In the genomic region with DNA sequence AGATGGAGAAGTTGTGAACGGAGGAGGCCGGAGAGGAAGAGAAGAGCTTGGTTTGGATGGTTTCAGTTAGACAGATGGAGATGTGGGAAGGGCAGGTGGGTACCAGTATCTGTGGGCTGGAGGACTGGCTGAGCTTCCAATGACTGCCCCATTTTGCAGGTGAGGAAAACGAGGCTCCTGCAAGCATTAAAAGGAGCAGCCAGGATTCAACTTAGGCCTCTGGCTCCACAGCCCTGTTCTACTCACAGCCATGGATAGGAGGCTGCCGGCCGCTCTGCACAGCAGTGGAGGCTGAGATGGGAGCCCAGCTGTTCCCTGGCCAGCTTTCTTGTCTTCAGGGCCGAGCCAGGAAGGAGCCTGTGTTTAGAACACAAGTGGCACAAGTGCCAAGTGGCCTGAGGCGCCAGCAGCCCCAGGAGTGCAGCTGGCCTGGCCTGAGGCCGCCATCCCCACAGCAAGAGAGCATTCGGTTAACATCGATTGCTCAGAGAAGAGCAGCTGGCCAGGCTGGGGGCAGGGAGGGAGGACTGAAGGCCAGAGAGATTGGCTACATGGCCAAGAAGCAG, we compare ENCODE assay signal across 9 mouse cellular contexts.
A peak's percentile ranks its signal among the peaks of the same experiment; 100 is the strongest.
DNase-seq lines count a peak whose midpoint lies in the region; ATAC-seq and TF ChIP-seq lines count a peak whose summit lies in the region.
"Had no signal": no experiment of that assay in that cellular context is flagged by ENCODE, and none has a peak within 500 bp of the region (broad histone marks: within the 10 kb centered on the region; RNA-seq: fewer than 3 reads in every experiment).

No protein-coding gene starts in this region.

- no peak overlapping the region for H3K4me3 ChIP-seq in heart, embryonic 11.5 days (ENCODE audit: low read depth, low read length)
- no peak overlapping the region for H3K4me3 ChIP-seq in heart, embryonic 12.5 days
- H3K4me3 ChIP-seq in kidney, adult 2 months (ENCODE audit: insufficient read depth, low read depth, low read length) = no peak overlapping the region

- H3K9ac ChIP-seq in heart, embryonic 11.5 days (ENCODE audit: low read depth, low read length) = no peak overlapping the region
- H3K9ac ChIP-seq in heart, embryonic 12.5 days = 0 out of 2 replicates have a peak overlapping the region, but pooled peaks have one; percentile 8

- H3K4me2 ChIP-seq in heart, embryonic 11.5 days = no peak overlapping the region
- H3K4me2 ChIP-seq in heart, embryonic 12.5 days = no peak overlapping the region

- peak; percentile 98 for DNase-seq in heart, adult 11 months
- DNase-seq in urinary bladder, postnatal 14 days (ENCODE audit: low spot score) = peak; percentile 40
- DNase-seq in urinary bladder, adult 18-20 months (ENCODE audit: low spot score in 2 of 2) = no peak
- peak; percentile 65 for DNase-seq in retina, embryonic 14.5 days (ENCODE audit: low spot score)
- no peak for DNase-seq in thymus, postnatal 36 days
- no peak for DNase-seq in kidney, adult 2 months

- TF ChIP-seq POLR2A in kidney, adult 2 months (IDR thresholded peaks at IDR 0.05; ENCODE audit: low read depth, low read length) = no peak

- no peaks in the 10 kb centered on the region for H3K36me3 ChIP-seq in heart, embryonic 11.5 days (ENCODE audit: control insufficient read depth, insufficient read depth, low read length)
- H3K36me3 ChIP-seq in heart, embryonic 12.5 days = no peaks in the 10 kb centered on the region
- H3K36me3 ChIP-seq in kidney, adult 2 months (ENCODE audit: control insufficient read depth, insufficient read depth, low read length) = no peaks in the 10 kb centered on the region

- no peak for ATAC-seq in heart, embryonic 11.5 days (replicated peaks; ENCODE audit: insufficient number of reproducible peaks, low FRiP score, low TSS enrichment)
- ATAC-seq in heart, embryonic 12.5 days (ENCODE audit: insufficient number of reproducible peaks, low FRiP score) = no peak

- no peaks in the 10 kb centered on the region for H3K27me3 ChIP-seq in heart, embryonic 11.5 days (ENCODE audit: control insufficient read depth, insufficient read depth, low read length)
- H3K27me3 ChIP-seq in heart, embryonic 12.5 days (replicated peaks) = no peaks in the 10 kb centered on the region
- H3K27me3 ChIP-seq in kidney, adult 2 months (replicated peaks; ENCODE audit: control insufficient read depth, insufficient read depth, low read length) = no peaks in the 10 kb centered on the region

- TF ChIP-seq CTCF in kidney, adult 2 months (conservative IDR thresholded peaks at IDR 0.05; ENCODE audit: insufficient read depth, insufficient read length, low read depth, low read length) = no peak

- H3K9me3 ChIP-seq in heart, embryonic 11.5 days (replicated peaks; ENCODE audit: control insufficient read depth, low read length) = no peaks in the 10 kb centered on the region
- no peaks in the 10 kb centered on the region for H3K9me3 ChIP-seq in heart, embryonic 12.5 days (replicated peaks)

- H3K27ac ChIP-seq in heart, embryonic 11.5 days (ENCODE audit: low read depth, low read length) = no peak overlapping the region
- no peak overlapping the region for H3K27ac ChIP-seq in heart, embryonic 12.5 days (ENCODE audit: poor library complexity, severe bottlenecking)
- no peak overlapping the region for H3K27ac ChIP-seq in kidney, adult 2 months (ENCODE audit: insufficient read depth, low read depth, low read length)
- H3K27ac ChIP-seq: macrophage had no signal

- peaks cover 30% of the 10 kb centered on the region for H3K4me1 ChIP-seq in heart, embryonic 11.5 days (ENCODE audit: control insufficient read depth, insufficient read depth, low read length)
- H3K4me1 ChIP-seq in heart, embryonic 12.5 days (replicated peaks) = peaks cover 57% of the 10 kb centered on the region
- H3K4me1 ChIP-seq in kidney, adult 2 months (ENCODE audit: control insufficient read depth, insufficient read depth, low read length) = no peaks in the 10 kb centered on the region

- 60% methylated on average over 10 of the region's 10 CpGs for WGBS in heart, embryonic 11.5 days (ENCODE audit: insufficient replicate concordance)
- WGBS in heart, embryonic 12.5 days = 68% methylated on average over 10 of the region's 10 CpGs
- 75% methylated on average over 10 of the region's 10 CpGs for WGBS in kidney, adult 2 months

Comparison
In these comparisons a context has a peak if more than half of its experiments do, and no peak if none do; other contexts are left out.
1. DNase-seq: peak in heart, adult 11 months (single experiment), urinary bladder, postnatal 14 days (single experiment) and retina, embryonic 14.5 days (single experiment); none in urinary bladder, adult 18-20 months (0 of 2), thymus, postnatal 36 days (0 of 2) and kidney, adult 2 months (single experiment).